Mouse (Mus musculus) NIH3T3 (cell line): ENCODE results near the gene Hs3st3a1.

ENCODE experiments used
- DNase-seq: peaks from one replicate; pipeline ENCODE4 v3.0.0-alpha.2; 2012; ENCODE audit warnings: low read depth

Gene Hs3st3a1

GRCm38 (mm10) chr11:64489587-64490433 lies 54.7 kb downstream of the Hs3st3a1 start:
- no peak for DNase-seq

- no peak for DNase-seq
Measured at GRCm38 (mm10) chr11:64494448-64494847, 59.3 kb downstream of the Hs3st3a1 start.

GRCm38 (mm10) chr11:64495935-64496334 lies 60.8 kb downstream of the Hs3st3a1 start:
- no peak for DNase-seq

GRCm38 (mm10) chr11:64496677-64497076 lies 61.5 kb downstream of the Hs3st3a1 start:
- no peak for DNase-seq

GRCm38 (mm10) chr11:64500536-64501112 lies 65.5 kb downstream of the Hs3st3a1 start:
- no peak for DNase-seq

GRCm38 (mm10) chr11:64503040-64503439 lies 67.9 kb downstream of the Hs3st3a1 start:
- no peak for DNase-seq

- no peak for DNase-seq
Measured at GRCm38 (mm10) chr11:64505924-64506323, 70.8 kb downstream of the Hs3st3a1 start.

GRCm38 (mm10) chr11:64507024-64507423 lies 71.9 kb downstream of the Hs3st3a1 start:
- no peak for DNase-seq

GRCm38 (mm10) chr11:64509106-64509505 lies 74.0 kb downstream of the Hs3st3a1 start:
- DNase-seq, result no peak

GRCm38 (mm10) chr11:64512301-64512700 lies 77.2 kb downstream of the Hs3st3a1 start:
- no peak for DNase-seq

GRCm38 (mm10) chr11:64513419-64513818 lies 78.3 kb downstream of the Hs3st3a1 start:
- DNase-seq, result no peak

- DNase-seq, result no peak
Measured at GRCm38 (mm10) chr11:64516712-64517589, 81.8 kb downstream of the Hs3st3a1 start.

GRCm38 (mm10) chr11:64518146-64518841 lies 83.2 kb downstream of the Hs3st3a1 start:
- DNase-seq, result no peak

GRCm38 (mm10) chr11:64523993-64524570 lies 89.0 kb downstream of the Hs3st3a1 start:
- no peak for DNase-seq

GRCm38 (mm10) chr11:64537230-64537629 lies 102.1 kb downstream of the Hs3st3a1 start:
- no peak for DNase-seq

GRCm38 (mm10) chr11:64541866-64542265 lies 106.7 kb downstream of the Hs3st3a1 start:
- no peak for DNase-seq

- no peak for DNase-seq
Measured at GRCm38 (mm10) chr11:64542335-64542734, 107.2 kb downstream of the Hs3st3a1 start.

GRCm38 (mm10) chr11:64543181-64543641 lies 108.1 kb downstream of the Hs3st3a1 start:
- DNase-seq, result no peak

GRCm38 (mm10) chr11:64544236-64544635 lies 109.1 kb downstream of the Hs3st3a1 start:
- no peak for DNase-seq

GRCm38 (mm10) chr11:64549380-64549779 lies 114.2 kb downstream of the Hs3st3a1 start:
- no peak for DNase-seq

GRCm38 (mm10) chr11:64549955-64550354 lies 114.8 kb downstream of the Hs3st3a1 start:
- DNase-seq, result no peak
